In genomic region chr16:3717980-3718379, GRCm38 (mm10) we compare ENCODE assay signal across 24 mouse cellular contexts. TPM values are rescaled to one million over a fixed set of nuclear protein-coding genes. Genes with fewer than 3 reads are reported as not detected.
DNase-seq lines count a peak whose midpoint lies in the region; ATAC-seq and TF ChIP-seq lines count a peak whose summit lies in the region.
"Had no signal": no experiment of that assay in that cellular context is flagged by ENCODE, and none has a peak within 500 bp of the region (broad histone marks: within the 10 kb centered on the region; RNA-seq: fewer than 3 reads in every experiment).

Mefv (minus strand) TSS chr16:3718097.

- DNase-seq in gastrocnemius, adult 8-10 months (ENCODE audit: low spot score in 2 of 2), result no peak
- DNase-seq in urinary bladder, adult 18-20 months (ENCODE audit: low spot score in 2 of 2), result no peak
- DNase-seq: adrenal gland, adult 8-10 months; adrenal gland, postnatal 36 days; B cell, adult 2 months; cerebellum, adult 11-12 months; cerebellum, adult 9-10 months; cerebellum, postnatal 25 days; forebrain, postnatal 0 days; gastrocnemius, postnatal 25 days; heart, adult 2 months; heart, postnatal 14 days had no signal

- H3K27ac ChIP-seq in bone marrow, adult 2 months (ENCODE audit: control insufficient read depth, insufficient read depth, low read depth, low read length, poor library complexity), result peak within 1 kb of the TSS; percentile 51
- H3K27ac ChIP-seq: embryonic facial prominence, embryonic 13.5 days; forebrain, embryonic 13.5 days; heart, adult 2 months; heart, embryonic 15.5 days; hindbrain, embryonic 13.5 days had no signal

- no peak for TF ChIP-seq CTCF in bone marrow, adult 2 months (IDR thresholded peaks at IDR 0.05; ENCODE audit: control insufficient read depth, insufficient read depth, low read length)

- peak; percentile 37 for ATAC-seq in common myeloid progenitor, adult 5-6 weeks (replicated peaks; ENCODE audit: low read depth, poor library complexity, severe bottlenecking)
- peak; percentile 69 for ATAC-seq in megakaryocyte progenitor cell, adult 5-6 weeks (replicated peaks; ENCODE audit: poor library complexity)
- ATAC-seq in erythroblast, adult 5-6 weeks (replicated peaks; ENCODE audit: low FRiP score, poor library complexity, severe bottlenecking), result no peak
- ATAC-seq: CD4-positive, CD25-positive, alpha-beta regulatory T cell, adult 4 months; forebrain, embryonic 13.5 days; forebrain, postnatal 0 days had no signal

- peaks cover 1% of the 10 kb centered on the region for H3K4me1 ChIP-seq in bone marrow, adult 2 months (ENCODE audit: control insufficient read depth, insufficient read depth, low read length)
- H3K4me1 ChIP-seq: embryonic facial prominence, embryonic 13.5 days; forebrain, embryonic 13.5 days; heart, embryonic 15.5 days; hindbrain, embryonic 13.5 days had no signal

- peak within 1 kb of the TSS; percentile 66 for H3K4me3 ChIP-seq in bone marrow, adult 2 months (replicated peaks; ENCODE audit: control insufficient read depth, low read depth, low read length)
- H3K4me3 ChIP-seq: embryonic facial prominence, embryonic 13.5 days; forebrain, embryonic 13.5 days; heart, adult 2 months; heart, embryonic 15.5 days; hindbrain, embryonic 13.5 days had no signal

- TF ChIP-seq POLR2A in bone marrow, adult 2 months (IDR thresholded peaks at IDR 0.05; ENCODE audit: borderline replicate concordance, control insufficient read depth, low read depth, low read length), result no peak

- 32% methylated on average over 6 of the region's 6 CpGs for WGBS in bone marrow, adult 2 months

RNA-seq across cellular contexts. Expression of gene Mefv, which starts in this region (rescaled TPM):
- 2.2 and 11.8 TPM in 2 replicates for polyA plus RNA-seq in bone marrow, adult 2 months (2011; ENCODE audit: insufficient read depth, insufficient read length, low replicate concordance, missing spikeins)
- total RNA-seq in common myeloid progenitor, adult 5-6 weeks (2017), result 3.9 and 7.0 TPM in 2 replicates
- 14.7 and 18.6 TPM in 2 replicates for total RNA-seq in megakaryocyte progenitor cell, adult 5-6 weeks (2015)
- total RNA-seq in megakaryocyte progenitor cell, adult 5-6 weeks (2017), result 46.7 and 53.5 TPM in 2 replicates
- not detected for total RNA-seq in gastrocnemius, adult 8-10 months (2022)
- total RNA-seq in erythroblast, adult 5-6 weeks (2015; ENCODE audit: low replicate concordance), result 1.9 and 4.2 TPM in 2 replicates
- total RNA-seq in erythroblast, adult 5-6 weeks (2017; ENCODE audit: low replicate concordance), result 8.4 and 12.0 TPM in 2 replicates
- total RNA-seq: adrenal gland, postnatal 36 days; forebrain, postnatal 0 days; gastrocnemius, adult 18-20 months; gastrocnemius, postnatal 25 days; heart, adult 2 months; heart, postnatal 14 days had no signal
- polyA plus RNA-seq: embryonic facial prominence, embryonic 13.5 days; forebrain, embryonic 13.5 days; forebrain, postnatal 0 days; G1E; heart, embryonic 11.5 days; heart, embryonic 15.5 days; hindbrain, embryonic 13.5 days had no signal
